Mouse (Mus musculus) A20 (cell line): ENCODE measurements around the gene D630039A03Rik.

Experiments
- DNase-seq: peaks from one replicate; pipeline ENCODE4 v3.0.0-alpha.2; 2011; ENCODE audit warnings: low read depth, low spot score

The D630039A03Rik gene

GRCm38 (mm10) chr4:57916201-57916661 is at the start of gene D630039A03Rik:
Gene D630039A03Rik (minus strand): TSS chr4:57916297.
- no peak for DNase-seq

- DNase-seq = no peak
Measured at GRCm38 (mm10) chr4:57965516-57965915, 49.4 kb upstream of the D630039A03Rik start.

GRCm38 (mm10) chr4:57964143-57964542 is 48.0 kb upstream of the D630039A03Rik start:
- DNase-seq = no peak

GRCm38 (mm10) chr4:57959056-57959455 is 43.0 kb upstream of the D630039A03Rik start:
- DNase-seq = peak; percentile 84

- peak; percentile 94 for DNase-seq
Measured at GRCm38 (mm10) chr4:57958098-57958497, 42.0 kb upstream of the D630039A03Rik start.

GRCm38 (mm10) chr4:57957200-57958085 is 41.3 kb upstream of the D630039A03Rik start:
- DNase-seq = peak; percentile 64

- DNase-seq = peak; percentile 99
Measured at GRCm38 (mm10) chr4:57956029-57956960, 40.2 kb upstream of the D630039A03Rik start, which contains the start of gene Txn1. Gene Txn1 (minus strand): TSS chr4:57956411.

GRCm38 (mm10) chr4:57955544-57955958 is 39.5 kb upstream of the D630039A03Rik start:
- DNase-seq = peak; percentile 78

GRCm38 (mm10) chr4:57954991-57955390 is 38.9 kb upstream of the D630039A03Rik start:
- no peak for DNase-seq

- no peak for DNase-seq
Measured at GRCm38 (mm10) chr4:57954580-57954979, 38.5 kb upstream of the D630039A03Rik start.

GRCm38 (mm10) chr4:57953796-57954195 is 37.7 kb upstream of the D630039A03Rik start:
- no peak for DNase-seq

GRCm38 (mm10) chr4:57952891-57953290 is 36.8 kb upstream of the D630039A03Rik start:
- DNase-seq = no peak

GRCm38 (mm10) chr4:57952416-57952815 is 36.3 kb upstream of the D630039A03Rik start:
- peak; percentile 5 for DNase-seq

- DNase-seq = no peak
Measured at GRCm38 (mm10) chr4:57949866-57950265, 33.8 kb upstream of the D630039A03Rik start.

- DNase-seq = no peak
Measured at GRCm38 (mm10) chr4:57947476-57947875, 31.4 kb upstream of the D630039A03Rik start.

GRCm38 (mm10) chr4:57947036-57947435 is 30.9 kb upstream of the D630039A03Rik start:
- DNase-seq = no peak

GRCm38 (mm10) chr4:57942892-57943291 is 26.8 kb upstream of the D630039A03Rik start:
- no peak for DNase-seq

GRCm38 (mm10) chr4:57940631-57941030 is 24.5 kb upstream of the D630039A03Rik start:
- DNase-seq = no peak

GRCm38 (mm10) chr4:57937292-57937691 is 21.2 kb upstream of the D630039A03Rik start:
- DNase-seq = no peak

- DNase-seq = no peak
Measured at GRCm38 (mm10) chr4:57934181-57934580, 18.1 kb upstream of the D630039A03Rik start.

GRCm38 (mm10) chr4:57930559-57931170 is 14.6 kb upstream of the D630039A03Rik start:
- no peak for DNase-seq
